Mouse (Mus musculus): ENCODE measurements around the gene Btg1-ps2.
"Not testable (repeated sequence)": the region's sequence is repeated elsewhere in the genome, so short reads cannot be mapped to it uniquely, and the experiment has no call there.

The Btg1-ps2 gene

DNA sequence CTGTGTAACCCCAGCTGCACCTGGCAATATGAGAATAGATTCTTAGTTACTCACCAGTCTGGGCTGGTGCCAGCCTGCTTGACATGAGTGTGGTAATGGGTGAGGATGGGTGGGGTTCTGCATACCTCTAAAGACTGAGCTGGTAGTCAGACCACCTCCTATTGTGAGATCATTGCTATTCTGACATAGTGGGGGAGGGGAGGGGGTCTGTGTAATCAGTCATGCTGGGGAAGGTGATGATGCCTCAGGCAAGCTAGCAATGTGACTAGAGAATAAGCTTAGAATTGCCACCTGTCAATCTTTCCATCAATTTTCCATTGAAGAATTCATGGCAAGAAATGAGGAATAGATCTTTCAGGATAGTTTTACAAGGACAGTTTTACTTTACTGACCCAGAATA, at the start of gene Btg1-ps2:
Gene Btg1-ps2 (minus strand): TSS at position 101 of the 400 bp plus-strand sequence.
- not testable (repeated sequence) for DNase-seq (ENCODE audit: low read depth, low spot score)

DNA sequence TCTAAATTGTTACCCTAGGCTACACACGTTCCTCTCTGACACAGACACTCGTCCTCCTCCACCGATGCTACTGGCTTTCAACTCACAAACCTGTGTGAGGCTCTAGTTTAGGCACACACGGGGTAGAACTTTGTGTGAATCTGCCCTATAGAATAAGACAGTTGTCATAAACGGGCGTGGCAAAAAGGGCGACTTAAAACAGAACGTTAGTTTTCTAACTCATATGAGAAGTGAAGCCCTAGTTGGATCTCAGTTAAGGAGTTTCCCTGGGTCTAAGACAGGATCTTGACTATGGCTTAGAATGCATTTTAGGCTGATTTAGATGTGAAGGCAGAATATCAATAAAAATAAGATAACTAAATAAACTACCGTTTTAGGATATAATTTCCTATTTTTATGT, 42.1 kb upstream of the Btg1-ps2 start, which contains the start of gene Rhox11:
Gene Rhox11 (minus strand): TSS at position 101 of the 400 bp plus-strand sequence.
- no peak for DNase-seq (ENCODE audit: low read depth, low spot score)

- peak; percentile 35 for DNase-seq (ENCODE audit: low read depth, low spot score)
Observed at GRCm38 (mm10) chrX:38084226-38084625, 41.3 kb upstream of the Btg1-ps2 start.

- DNase-seq (ENCODE audit: low read depth, low spot score), result no peak
Observed at GRCm38 (mm10) chrX:38066175-38066574, 23.3 kb upstream of the Btg1-ps2 start, which contains the start of gene Rhox10. Gene Rhox10, plus strand, starts transcription at chrX:38066475.

- DNase-seq (ENCODE audit: low read depth, low spot score), result peak; percentile 36
Observed at GRCm38 (mm10) chrX:38061544-38061943, 18.6 kb upstream of the Btg1-ps2 start.

GRCm38 (mm10) chrX:38039666-38040065, 3.2 kb downstream of the Btg1-ps2 start:
- no peak for DNase-seq (ENCODE audit: low read depth, low spot score)

GRCm38 (mm10) chrX:38033841-38034240, 9.1 kb downstream of the Btg1-ps2 start:
- DNase-seq (ENCODE audit: low read depth, low spot score), result no peak

GRCm38 (mm10) chrX:38018597-38018996, 24.3 kb downstream of the Btg1-ps2 start, which contains the start of gene Btg1-ps1:
Gene Btg1-ps1, minus strand, starts transcription at chrX:38018815.
- DNase-seq (ENCODE audit: low read depth, low spot score), result not testable (repeated sequence)

GRCm38 (mm10) chrX:38008756-38009155, 34.2 kb downstream of the Btg1-ps2 start:
- no peak for DNase-seq (ENCODE audit: low read depth, low spot score)
